Mouse (Mus musculus) liver, embryonic 16.5 days (tissue): Measurements from ENCODE around the gene Pde7b. TPM values are rescaled to one million over a fixed set of nuclear protein-coding genes. Genes with fewer than 3 reads are reported as not detected.

Experiments used
- ATAC-seq: fragments of 200-750 bp; cut with Nextera tagmentation; 2 replicates; pipeline ENCODE4 v1.8.0; 2017; ENCODE audit warnings: low read depth, mild to moderate bottlenecking, moderate number of reproducible peaks, moderate library complexity
- H3K27ac ChIP-seq: fragments of 300-500 bp; sonication (generic); 2 replicates; pipeline ENCODE4 v1.5.1; 2014; ENCODE audit warnings: mild to moderate bottlenecking, low read length
- H3K27me3 ChIP-seq: fragments of 300-500 bp; sonication (generic); 2 replicates; pipeline ENCODE4 v1.6.1; 2014; ENCODE audit warnings: low read depth, low read length, mixed read lengths; ENCODE audit not compliant: control insufficient read depth, insufficient read depth
- H3K36me3 ChIP-seq: fragments of 300-500 bp; sonication (generic); 2 replicates; pipeline ENCODE4 v1.6.1; 2014; ENCODE audit warnings: mild to moderate bottlenecking; ENCODE audit not compliant: control insufficient read depth, insufficient read depth
- H3K4me1 ChIP-seq: fragments of 300-500 bp; sonication (generic); 2 replicates; pipeline ENCODE4 v1.6.1; 2014; ENCODE audit warnings: low read depth, low read length, mixed read lengths; ENCODE audit not compliant: control insufficient read depth
- H3K4me2 ChIP-seq: fragments of 300-500 bp; sonication (generic); 2 replicates; pipeline ENCODE4 v1.6.1; 2014; ENCODE audit warnings: low read depth, low read length, mixed read lengths
- H3K4me3 ChIP-seq: fragments of 300-500 bp; sonication (generic); 2 replicates; pipeline ENCODE4 v1.5.1; 2014; ENCODE audit warnings: low read depth, mild to moderate bottlenecking, low read length
- H3K9ac ChIP-seq: fragments of 300-500 bp; sonication (generic); 2 replicates; pipeline ENCODE4 v1.6.1; 2014; ENCODE audit warnings: low read depth, low read length
- H3K9me3 ChIP-seq: fragments of 300-500 bp; sonication (generic); replicated peaks from 2 replicates; pipeline ENCODE4 v1.6.1; 2016; ENCODE audit warnings: low read length; ENCODE audit not compliant: control insufficient read depth
- WGBS: fragments of 180-500 bp; shearing (Covaris S2); extraction: QIAGEN DNeasy Blood & Tissue Kit; methylation state at CpG from one replicate; pipeline ENCODE4 v1.1.7; 2014; ENCODE audit not compliant: insufficient replicate concordance; 5-methylcytosine and 5-hydroxymethylcytosine counted together
- polyA plus RNA-seq: library from polyadenylated mRNA; unstranded; fragments of >200 nt; fragmentation: Nextera tagmentation; extraction: Ambion mirVana; gene quantifications from 2 replicates; pipeline ENCODE4 v1.2.1, GENCODE M21; 2015

Gene Pde7b
- polyA plus RNA-seq, 1 experiment from 2014 or later, result 0.25 TPM

DNA sequence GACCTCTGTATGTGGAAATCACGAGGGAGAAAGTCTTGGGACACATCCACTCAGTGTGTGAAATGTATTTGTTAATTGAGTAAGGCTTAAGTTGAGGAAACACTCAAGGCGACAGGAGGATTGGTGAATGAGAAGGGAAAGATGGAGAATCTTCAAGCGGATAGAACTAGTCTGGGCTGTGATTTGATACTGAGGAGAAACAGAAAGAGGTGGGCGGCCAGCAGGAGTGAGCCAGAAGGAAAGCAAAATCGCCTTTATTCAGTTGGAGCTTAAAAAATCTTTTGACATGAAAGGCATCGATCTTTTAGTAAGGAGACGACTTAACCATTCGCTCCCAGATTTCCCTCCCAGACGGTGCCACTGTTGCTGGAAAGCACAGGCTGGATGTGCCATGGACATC lies 34.9 kb downstream of the Pde7b start:
- 64% methylated on average over 9 of the region's 9 CpGs for WGBS
- no peak overlapping the region for H3K27ac ChIP-seq
- no peaks in the 10 kb centered on the region for H3K9me3 ChIP-seq
- no peak for ATAC-seq
- H3K4me3 ChIP-seq, result no peak overlapping the region
- no peak overlapping the region for H3K4me2 ChIP-seq
- H3K27me3 ChIP-seq, result no peaks in the 10 kb centered on the region
- H3K4me1 ChIP-seq, result no peaks in the 10 kb centered on the region
- H3K9ac ChIP-seq, result no peak overlapping the region
- no peaks in the 10 kb centered on the region for H3K36me3 ChIP-seq

- H3K27me3 ChIP-seq, result no peaks in the 10 kb centered on the region
- no peaks in the 10 kb centered on the region; the same call in 1 of the 2 replicates for H3K4me1 ChIP-seq
- no peak for ATAC-seq
- H3K9ac ChIP-seq, result no peak overlapping the region
- no peak overlapping the region for H3K4me3 ChIP-seq
- no peaks in the 10 kb centered on the region for H3K9me3 ChIP-seq
- no peaks in the 10 kb centered on the region for H3K36me3 ChIP-seq
- no peak overlapping the region for H3K27ac ChIP-seq
- 64% methylated on average over 2 of the region's 2 CpGs for WGBS
- no peak overlapping the region for H3K4me2 ChIP-seq
Measured at GRCm38 (mm10) chr10:20684151-20684550, 40.7 kb downstream of the Pde7b start.

- no peaks in the 10 kb centered on the region for H3K9me3 ChIP-seq
- H3K4me2 ChIP-seq, result no peak overlapping the region
- no peaks in the 10 kb centered on the region; the same call in 1 of the 2 replicates for H3K4me1 ChIP-seq
- H3K36me3 ChIP-seq, result no peaks in the 10 kb centered on the region
- H3K4me3 ChIP-seq, result no peak overlapping the region
- H3K27me3 ChIP-seq, result no peaks in the 10 kb centered on the region
- no peak for ATAC-seq
- H3K27ac ChIP-seq, result no peak overlapping the region
- 46% methylated on average over 3 of the region's 3 CpGs for WGBS
- no peak overlapping the region for H3K9ac ChIP-seq
Measured at GRCm38 (mm10) chr10:20680986-20681385, 43.9 kb downstream of the Pde7b start.

GRCm38 (mm10) chr10:20675321-20675720 lies 49.6 kb downstream of the Pde7b start:
- no peak overlapping the region for H3K27ac ChIP-seq
- ATAC-seq, result no peak
- WGBS, result 58% methylated on average over 3 of the region's 3 CpGs
- H3K36me3 ChIP-seq, result no peaks in the 10 kb centered on the region
- H3K9me3 ChIP-seq, result no peaks in the 10 kb centered on the region
- no peak overlapping the region for H3K4me3 ChIP-seq
- no peak overlapping the region for H3K9ac ChIP-seq
- no peaks in the 10 kb centered on the region for H3K4me1 ChIP-seq
- H3K27me3 ChIP-seq, result no peaks in the 10 kb centered on the region
- no peak overlapping the region for H3K4me2 ChIP-seq

DNA sequence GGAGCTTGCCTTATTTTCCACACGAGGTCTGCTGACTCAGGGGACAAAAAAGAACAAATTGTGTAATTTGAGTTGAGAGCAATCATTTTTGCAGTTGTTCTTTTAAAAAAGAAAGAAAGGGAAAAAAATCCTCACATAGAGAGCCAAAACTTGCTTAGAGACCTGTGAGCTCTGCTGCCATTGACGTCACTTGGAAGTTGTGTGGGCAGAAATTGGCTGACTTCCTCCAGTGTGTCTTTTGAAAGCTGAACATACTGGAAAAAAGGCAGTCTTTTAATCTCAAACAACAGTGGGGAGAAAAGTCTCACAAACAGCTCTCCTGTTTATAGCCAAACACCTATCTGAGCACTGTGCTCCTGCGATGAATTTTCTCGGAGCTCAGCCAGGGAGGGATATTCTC lies 51.1 kb downstream of the Pde7b start:
- no peaks in the 10 kb centered on the region for H3K27me3 ChIP-seq

DNA sequence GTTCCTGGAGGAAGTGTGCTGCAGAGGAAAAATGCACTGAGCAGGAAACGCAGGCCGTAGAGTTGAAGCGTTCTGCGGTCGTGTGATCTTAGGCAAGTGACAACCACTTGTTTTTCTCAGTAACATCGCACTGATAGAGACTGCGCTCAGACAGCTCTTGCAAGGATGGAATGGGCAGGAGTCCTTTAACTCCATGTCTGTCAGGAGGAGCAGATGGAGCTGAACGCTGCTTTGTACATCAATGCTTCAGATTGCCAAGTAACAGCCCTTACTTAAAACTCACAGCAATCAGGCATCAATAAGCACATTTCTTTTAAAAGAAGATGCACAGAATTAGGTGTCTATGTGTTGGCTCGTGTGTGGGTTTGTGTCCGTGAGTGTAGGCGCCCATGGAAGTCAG lies 52.3 kb downstream of the Pde7b start:
- H3K36me3 ChIP-seq, result no peaks in the 10 kb centered on the region
- H3K4me2 ChIP-seq, result no peak overlapping the region
- no peaks in the 10 kb centered on the region for H3K4me1 ChIP-seq
- ATAC-seq, result no peak
- H3K27me3 ChIP-seq, result no peaks in the 10 kb centered on the region
- no peak overlapping the region for H3K4me3 ChIP-seq
- H3K9me3 ChIP-seq, result no peaks in the 10 kb centered on the region
- 33% methylated on average over 11 of the region's 11 CpGs for WGBS
- no peak overlapping the region for H3K9ac ChIP-seq
- H3K27ac ChIP-seq, result no peak overlapping the region

More for the DNA sequence above, 51.1 kb downstream of the Pde7b start:
- H3K36me3 ChIP-seq, result no peaks in the 10 kb centered on the region
- no peaks in the 10 kb centered on the region for H3K4me1 ChIP-seq
- H3K9ac ChIP-seq, result no peak overlapping the region
- 74% methylated on average over 4 of the region's 4 CpGs for WGBS
- H3K27ac ChIP-seq, result no peak overlapping the region
- no peak overlapping the region for H3K4me3 ChIP-seq
- no peak overlapping the region for H3K4me2 ChIP-seq
- ATAC-seq, result no peak
- H3K9me3 ChIP-seq, result no peaks in the 10 kb centered on the region

DNA sequence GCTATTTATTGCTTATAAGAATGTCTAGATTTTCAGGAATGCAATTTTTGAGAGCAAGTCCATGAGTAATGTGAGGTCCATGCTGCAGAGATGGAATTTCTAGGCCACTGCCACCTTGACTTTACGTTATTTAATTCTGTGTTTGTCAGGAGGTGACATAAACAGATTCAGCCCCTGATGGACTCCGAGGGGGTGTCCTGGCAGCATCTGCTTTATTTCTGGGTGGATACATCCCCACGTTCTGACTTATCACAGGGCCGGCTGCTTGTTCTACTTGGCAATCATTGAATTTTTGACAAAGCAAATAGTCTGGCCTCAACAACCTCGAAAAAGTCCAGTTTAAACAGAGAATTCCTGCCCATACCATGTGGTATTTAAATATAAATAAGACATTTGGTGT lies 53.3 kb downstream of the Pde7b start:
- no peaks in the 10 kb centered on the region for H3K27me3 ChIP-seq
- no peak for ATAC-seq
- H3K4me2 ChIP-seq, result no peak overlapping the region
- H3K9ac ChIP-seq, result no peak overlapping the region
- WGBS, result 53% methylated on average over 5 of the region's 5 CpGs
- no peaks in the 10 kb centered on the region for H3K4me1 ChIP-seq
- no peaks in the 10 kb centered on the region for H3K36me3 ChIP-seq
- H3K27ac ChIP-seq, result no peak overlapping the region
- H3K9me3 ChIP-seq, result no peaks in the 10 kb centered on the region
- no peak overlapping the region for H3K4me3 ChIP-seq

GRCm38 (mm10) chr10:20670541-20670940 lies 54.3 kb downstream of the Pde7b start:
- no peak overlapping the region for H3K9ac ChIP-seq
- 71% methylated on average over 8 of the region's 8 CpGs for WGBS
- no peaks in the 10 kb centered on the region for H3K27me3 ChIP-seq
- ATAC-seq, result no peak
- H3K4me1 ChIP-seq, result no peaks in the 10 kb centered on the region
- no peak overlapping the region for H3K4me3 ChIP-seq
- H3K27ac ChIP-seq, result no peak overlapping the region
- no peak overlapping the region for H3K4me2 ChIP-seq
- no peaks in the 10 kb centered on the region for H3K9me3 ChIP-seq
- H3K36me3 ChIP-seq, result no peaks in the 10 kb centered on the region

- Histone ChIP-seq H3K27me3 (no peaks in the 10 kb centered on the region), H3K9me3 (no peaks in the 10 kb centered on the region), H3K27ac (no peak overlapping the region), H3K9ac (no peak overlapping the region), H3K36me3 (no peaks in the 10 kb centered on the region), H3K4me1 (no peaks in the 10 kb centered on the region), H3K4me3 (no peak overlapping the region), H3K4me2 (no peak overlapping the region)
- 85% methylated on average over 10 of the region's 10 CpGs for WGBS
- no peak for ATAC-seq
Measured at GRCm38 (mm10) chr10:20669467-20669866, 55.4 kb downstream of the Pde7b start.
